Mouse (Mus musculus) lung, postnatal 25 days (tissue): ENCODE results near the gene Aqp1.

ENCODE experiments used
- DNase-seq: peaks from one replicate; pipeline ENCODE4 v3.0.0; 2022; ENCODE audit warnings: low spot score

Aqp1 gene

DNA sequence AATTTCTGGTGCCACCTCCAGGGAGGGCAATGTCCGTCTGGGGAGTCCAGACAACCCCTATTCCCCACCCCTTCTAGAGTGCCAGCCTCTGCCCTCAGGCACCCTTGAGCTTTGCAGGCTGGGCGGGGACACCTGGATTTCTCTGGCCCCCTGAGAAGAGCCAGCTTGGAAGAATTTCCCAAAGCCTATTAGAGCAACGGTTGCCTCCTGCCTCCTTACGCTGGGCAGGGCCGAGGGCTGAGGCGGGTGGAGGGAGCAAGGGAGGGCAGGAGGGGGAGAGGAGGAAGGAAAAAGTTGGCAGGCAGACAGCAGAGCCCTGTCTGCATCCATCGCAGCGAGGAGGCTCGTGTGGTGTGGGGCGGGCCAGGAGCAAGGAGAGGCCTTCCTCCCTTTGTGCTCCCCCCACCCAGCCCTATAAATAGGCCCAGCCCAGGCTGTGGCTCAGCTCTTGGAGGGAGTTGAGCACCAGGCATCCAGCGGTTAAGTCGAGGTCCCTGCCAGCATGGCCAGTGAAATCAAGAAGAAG is at the start of gene Aqp1:
Gene Aqp1 (plus strand): TSS at position 444 of the 526 bp plus-strand sequence.
- DNase-seq, result peak; percentile 86

DNA sequence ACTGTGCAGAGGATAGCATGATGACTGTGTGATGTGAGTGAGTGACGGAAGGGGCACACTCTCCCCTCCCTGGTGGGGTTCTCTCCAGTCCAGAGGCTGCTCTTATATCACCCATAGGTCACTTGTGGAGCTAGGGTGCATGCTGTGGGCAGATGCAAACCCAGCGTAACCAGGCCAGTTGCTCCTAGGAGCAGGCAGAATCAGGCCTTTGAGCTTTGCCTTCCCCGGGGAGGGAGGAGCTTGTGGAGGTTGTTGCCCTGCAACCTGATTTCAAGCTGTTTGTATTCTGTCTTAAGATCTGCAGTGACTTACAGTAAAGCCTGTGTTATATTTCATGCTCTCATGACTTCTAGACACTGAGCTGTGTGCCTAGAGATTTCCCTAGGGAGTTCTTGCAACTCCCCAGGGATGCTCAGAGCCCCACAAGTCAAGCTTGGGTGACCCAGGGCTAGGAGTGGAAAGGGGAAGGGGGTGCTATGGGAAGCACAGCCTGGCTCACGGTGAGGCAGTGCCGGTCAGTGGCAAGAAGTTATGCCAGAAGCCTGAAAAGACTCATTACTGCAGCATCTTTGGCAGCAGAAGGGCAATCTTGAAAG is 48.1 kb upstream of the Aqp1 start:
- no peak for DNase-seq

DNA sequence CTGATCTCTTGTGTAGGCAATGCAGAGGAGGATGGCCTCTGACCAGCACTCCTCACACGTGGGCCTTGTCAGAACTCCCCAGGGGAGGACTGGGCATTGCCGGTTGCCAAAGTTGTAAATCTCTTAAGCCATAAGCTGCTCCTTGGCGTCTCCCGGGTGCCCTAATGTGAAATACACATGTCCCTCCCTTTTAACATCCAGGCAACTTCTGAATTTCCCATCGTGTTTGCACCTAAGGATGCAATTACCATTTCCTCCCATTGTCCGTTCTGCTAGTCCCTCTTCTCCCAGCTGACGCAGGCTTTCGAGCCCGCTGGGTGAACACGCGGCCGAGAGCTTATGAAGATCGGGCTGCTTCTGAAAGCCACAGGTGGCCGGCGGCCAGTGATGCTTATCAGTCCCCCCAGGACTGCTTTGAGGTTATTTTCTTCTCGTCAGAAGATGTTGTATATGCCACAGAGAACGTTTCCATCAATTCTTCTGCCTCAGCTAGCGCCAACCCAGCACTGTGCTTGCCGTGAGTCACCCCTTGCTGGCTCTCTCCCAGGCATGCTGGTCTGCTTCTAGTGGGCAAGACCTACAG is 41.6 kb upstream of the Aqp1 start:
- peak; percentile 68 for DNase-seq

DNA sequence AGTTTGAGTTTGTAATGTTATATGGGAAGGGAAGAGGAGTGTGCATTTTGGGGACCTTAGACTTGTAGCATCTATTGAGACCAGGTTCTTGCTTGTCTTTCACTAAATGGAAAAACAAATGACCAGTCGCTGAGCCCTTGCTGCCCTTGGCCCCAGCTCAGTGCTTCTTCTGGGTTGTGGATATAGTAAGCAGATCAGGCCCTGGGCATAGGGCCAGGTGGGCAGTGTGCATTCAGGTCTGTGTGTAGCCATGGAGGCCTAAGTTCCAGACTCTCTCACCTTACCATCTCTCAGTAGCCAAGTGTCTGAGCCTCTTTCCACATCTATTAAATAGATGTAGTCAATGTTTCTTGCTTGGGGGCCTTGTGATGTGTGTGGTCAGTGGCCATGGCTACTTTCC is 40.9 kb upstream of the Aqp1 start:
- no peak for DNase-seq

DNA sequence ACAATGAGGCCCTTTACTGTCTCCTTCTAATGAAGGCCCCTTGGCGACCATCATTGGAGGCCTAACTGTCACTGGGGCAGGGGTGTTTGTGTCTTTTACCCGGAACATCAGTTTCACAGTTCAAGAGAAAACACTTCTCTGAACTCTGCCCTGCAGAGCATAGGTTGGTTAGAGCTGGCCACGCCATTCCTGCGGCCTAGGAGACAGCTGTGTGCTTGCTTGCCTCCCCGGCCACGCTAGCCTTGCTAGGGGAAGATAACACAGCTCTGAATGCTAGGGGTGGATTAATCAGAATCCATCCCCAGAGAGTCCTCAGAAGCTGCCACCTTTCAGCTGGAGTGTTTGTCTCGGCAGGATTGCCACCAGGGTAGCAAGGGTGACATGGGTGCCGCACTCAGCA is 36.8 kb upstream of the Aqp1 start:
- DNase-seq, result no peak

DNA sequence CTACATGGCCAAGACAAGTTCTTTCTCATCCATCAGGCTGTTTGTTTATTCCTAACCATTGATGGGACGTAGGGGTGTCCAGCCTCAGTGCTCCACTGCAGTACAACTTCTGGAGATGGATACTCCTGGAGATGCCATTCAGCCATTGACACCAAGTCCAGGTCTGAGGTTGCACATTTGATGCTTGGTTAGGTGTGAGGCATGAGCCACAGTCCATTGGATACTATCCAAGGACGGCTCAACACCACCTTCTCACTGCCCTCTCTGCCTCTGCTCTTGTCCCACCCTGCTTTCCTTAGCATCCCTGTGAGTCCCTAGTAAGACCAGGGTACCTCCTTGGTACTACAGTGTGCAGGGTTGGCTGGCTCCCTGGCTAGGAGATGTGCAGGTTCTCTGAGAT is 36.3 kb upstream of the Aqp1 start:
- no peak for DNase-seq

DNA sequence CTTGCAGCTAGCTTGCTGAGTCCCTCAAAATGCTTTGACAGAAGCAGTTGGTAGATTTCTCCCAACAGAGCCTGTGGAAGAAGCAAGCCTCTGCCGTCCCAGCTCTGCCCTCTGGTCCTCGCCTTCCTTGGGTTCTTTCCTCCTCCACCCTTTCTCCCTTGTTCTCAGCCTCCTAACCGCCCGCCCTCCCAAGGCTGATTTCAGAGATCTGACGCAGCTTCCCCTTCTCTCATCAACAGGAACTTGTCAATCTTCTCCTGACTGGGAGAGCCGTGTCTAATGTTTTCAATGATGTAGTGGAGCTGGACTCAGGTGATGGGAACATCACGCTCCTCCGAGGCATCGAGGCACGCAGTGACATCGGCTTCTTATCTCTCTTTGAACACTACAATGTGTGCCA is 35.5 kb upstream of the Aqp1 start:
- DNase-seq, result peak; percentile 60

DNA sequence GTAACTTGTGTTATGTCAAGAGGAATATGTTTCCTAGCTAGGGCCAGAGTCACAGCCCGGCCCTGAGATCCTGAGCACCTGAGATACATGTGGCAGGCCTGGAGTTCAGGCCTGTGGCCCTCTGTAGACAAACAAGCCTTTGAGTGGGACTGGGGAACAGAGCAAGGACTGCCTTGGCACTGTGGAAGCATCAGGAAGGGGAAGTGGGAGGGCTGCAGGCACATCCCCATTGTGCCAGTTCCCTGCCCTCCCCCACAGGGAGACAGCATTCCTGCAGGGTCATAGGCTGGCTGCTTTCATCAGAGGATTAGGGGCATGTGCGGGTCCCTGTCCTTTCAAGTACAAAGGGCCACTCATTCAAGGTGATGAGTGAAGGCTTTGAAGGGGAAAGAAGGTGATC is 26.1 kb upstream of the Aqp1 start:
- DNase-seq, result peak; percentile 72

DNA sequence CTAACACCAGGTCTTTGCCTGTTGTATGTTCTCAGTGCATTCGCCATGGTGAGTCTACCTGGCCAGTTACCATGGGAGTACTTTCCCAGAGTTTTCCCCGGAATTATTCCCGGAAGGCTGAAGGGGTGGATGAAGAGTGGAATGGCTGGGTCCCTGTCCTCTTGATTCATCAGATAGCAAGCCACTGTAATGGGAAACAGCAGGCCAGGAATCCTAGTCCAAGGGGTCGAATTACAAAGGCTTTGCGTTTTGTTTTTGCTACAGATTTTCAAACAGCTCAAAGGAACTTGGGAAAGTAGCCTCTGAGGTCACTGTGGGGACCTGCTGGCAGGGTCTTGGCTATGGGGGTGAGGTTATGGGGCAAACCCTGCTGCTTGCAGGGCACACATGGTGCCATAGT is 24.3 kb upstream of the Aqp1 start:
- DNase-seq, result no peak

DNA sequence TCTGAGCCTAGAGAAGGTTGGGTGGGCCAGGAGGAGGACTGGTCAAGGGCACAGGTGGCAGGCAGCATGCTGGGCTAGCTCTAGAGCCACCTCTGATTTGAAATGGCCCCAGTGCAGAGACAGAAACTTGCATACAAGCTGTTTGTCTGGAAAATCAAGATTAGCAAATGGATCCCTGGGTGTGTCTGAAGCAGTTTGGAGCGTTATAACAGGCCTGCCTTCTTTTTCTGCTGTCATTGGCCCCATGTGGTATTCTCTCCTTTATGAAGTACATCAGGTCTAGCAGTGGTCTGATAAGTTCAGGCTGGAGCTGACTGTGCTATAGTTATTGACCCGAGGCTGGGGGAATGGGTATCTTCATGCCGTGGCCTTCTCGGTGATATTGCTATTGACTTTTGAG is 22.3 kb upstream of the Aqp1 start:
- no peak for DNase-seq

DNA sequence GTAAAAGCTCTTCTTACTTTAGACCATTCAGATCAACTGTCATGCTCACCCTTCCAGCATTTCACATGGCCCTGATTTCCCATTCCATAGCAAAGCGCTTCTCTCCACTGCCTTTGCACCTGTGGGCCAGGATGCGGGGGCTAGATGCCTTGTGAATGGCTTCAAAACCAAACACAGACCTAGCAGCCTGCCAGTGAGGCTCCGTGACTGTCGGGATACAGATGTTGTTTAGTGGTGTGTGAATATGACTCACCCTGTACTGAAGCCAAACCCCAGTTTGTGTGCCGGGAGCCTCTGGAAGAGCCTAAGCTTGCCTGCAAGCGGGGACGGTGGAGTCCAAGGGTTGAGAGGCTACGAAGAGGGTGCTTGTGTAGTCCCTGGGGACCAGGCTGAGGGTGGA is 21.6 kb upstream of the Aqp1 start:
- no peak for DNase-seq

DNA sequence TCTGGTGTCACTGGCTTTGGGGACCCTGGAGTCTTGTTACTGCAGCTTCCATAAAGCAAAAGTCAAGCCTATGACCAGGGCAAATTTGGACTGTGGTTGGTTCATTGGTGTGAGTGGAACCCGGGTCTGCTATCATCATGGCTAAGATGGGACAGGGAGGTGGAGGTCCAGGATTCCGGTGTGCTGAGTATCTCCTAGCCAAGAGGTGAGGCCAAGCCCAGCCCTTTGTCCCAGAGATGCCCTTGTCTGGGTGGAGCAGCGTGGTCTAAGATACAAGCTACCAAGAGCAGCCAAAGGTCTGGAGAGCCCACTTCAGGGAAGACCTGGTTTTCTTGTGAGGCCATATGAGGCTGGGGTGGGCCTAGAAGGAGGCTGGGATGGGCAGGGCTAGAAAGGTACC is 17.6 kb upstream of the Aqp1 start:
- DNase-seq, result no peak

DNA sequence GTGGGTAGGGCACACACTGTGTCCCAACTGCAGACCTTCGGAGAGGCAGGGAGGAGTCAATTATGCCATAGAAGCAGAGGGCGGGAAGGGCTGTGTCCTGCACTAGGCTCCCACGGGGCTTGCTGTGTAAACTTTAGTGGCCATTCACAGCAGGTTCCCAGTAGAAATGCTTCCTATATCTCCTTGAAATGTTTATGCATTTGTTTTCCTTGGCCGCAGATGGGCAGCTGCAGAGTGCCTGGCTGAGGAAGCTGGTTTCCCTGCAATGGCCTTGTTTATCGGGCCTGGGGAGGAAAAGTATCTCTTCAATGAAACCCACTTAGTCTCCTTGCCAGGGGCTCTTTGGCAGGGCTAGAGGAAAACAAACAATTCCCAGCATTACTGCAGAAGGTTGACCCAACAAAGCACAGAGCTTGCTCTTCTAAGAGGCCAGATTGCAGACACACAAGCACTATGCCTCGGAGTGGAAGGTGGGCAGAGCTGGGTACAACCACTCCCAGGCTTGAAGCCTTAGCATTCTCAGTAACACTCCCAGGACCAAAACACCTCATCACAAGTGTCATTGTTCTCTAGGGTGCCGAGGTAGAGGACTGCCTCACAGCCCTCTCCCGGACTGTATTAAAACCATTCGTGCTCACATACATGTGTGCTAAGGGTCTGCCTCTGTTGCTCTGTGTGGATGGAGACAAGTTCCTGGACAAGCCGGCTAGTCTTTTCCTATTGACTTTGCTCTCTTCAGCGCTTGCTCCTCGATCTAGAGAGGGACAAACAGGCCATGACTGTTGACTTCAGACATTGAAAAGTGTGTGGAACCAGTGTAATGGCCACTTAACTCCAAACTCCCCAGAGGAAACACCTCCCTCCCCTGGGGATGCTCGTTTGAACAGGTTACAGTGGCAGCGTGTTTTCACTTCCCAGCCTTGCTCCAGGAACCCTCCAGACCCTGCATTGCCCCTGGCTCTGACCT is 16.4 kb upstream of the Aqp1 start:
- DNase-seq, result peak; percentile 78

DNA sequence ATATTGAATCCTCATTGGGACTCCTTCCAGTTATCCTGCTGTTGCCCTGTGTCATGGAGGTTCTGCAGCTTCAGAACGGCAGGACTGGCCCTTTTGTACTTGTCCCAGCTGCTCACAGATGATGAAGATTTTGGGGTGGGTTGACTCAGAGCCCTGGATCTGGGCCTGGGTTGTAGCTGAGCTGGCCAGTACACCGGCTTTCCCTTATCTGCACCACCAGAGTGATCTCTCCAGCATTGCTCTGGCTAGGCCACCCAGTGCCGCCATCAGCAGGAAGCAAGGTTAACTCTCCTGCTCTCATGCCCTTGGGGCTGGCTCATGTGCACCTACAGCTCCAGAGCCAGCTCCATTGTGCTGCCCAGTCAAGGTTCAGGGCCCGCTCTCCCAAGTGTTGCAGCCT is 15.3 kb upstream of the Aqp1 start:
- no peak for DNase-seq

DNA sequence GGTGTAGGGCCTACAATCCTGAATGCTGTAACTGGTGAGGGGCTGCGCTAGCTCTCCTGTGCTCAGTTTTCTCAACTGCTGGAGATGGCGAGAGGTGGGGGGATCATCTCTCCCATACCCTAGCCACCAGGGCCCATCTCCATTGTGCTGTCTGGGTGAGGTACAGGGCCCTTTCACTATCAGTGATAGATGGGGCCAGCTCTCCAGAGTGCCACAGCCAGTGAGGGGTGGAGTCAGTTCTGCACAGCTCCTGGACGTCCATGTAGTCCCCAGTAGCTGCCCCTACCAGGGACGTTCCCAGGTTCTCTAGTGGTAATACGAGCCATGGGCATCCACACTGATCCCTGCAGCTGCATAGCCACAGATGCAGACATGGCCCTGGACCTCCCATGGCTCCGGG is 14.7 kb upstream of the Aqp1 start:
- DNase-seq, result no peak

DNA sequence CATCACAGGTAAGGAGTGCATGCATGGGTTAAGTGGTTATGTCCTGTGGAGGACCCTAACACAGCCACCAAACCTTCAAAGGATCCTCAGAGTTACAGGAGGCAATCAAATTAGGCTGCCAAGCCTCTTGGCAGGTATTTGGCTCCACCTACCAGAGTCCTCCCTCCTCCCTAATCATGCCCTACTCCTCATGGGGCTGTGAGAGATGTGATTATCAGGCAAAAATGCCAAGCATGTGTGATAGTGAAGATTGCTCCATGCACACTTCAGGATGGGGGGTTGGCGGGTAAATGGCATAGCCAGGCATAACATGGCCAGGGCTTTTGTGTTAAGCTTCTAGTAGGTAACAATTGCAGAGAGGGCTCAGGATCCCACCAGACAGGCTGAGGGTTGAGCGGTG is 13.3 kb upstream of the Aqp1 start:
- no peak for DNase-seq

DNA sequence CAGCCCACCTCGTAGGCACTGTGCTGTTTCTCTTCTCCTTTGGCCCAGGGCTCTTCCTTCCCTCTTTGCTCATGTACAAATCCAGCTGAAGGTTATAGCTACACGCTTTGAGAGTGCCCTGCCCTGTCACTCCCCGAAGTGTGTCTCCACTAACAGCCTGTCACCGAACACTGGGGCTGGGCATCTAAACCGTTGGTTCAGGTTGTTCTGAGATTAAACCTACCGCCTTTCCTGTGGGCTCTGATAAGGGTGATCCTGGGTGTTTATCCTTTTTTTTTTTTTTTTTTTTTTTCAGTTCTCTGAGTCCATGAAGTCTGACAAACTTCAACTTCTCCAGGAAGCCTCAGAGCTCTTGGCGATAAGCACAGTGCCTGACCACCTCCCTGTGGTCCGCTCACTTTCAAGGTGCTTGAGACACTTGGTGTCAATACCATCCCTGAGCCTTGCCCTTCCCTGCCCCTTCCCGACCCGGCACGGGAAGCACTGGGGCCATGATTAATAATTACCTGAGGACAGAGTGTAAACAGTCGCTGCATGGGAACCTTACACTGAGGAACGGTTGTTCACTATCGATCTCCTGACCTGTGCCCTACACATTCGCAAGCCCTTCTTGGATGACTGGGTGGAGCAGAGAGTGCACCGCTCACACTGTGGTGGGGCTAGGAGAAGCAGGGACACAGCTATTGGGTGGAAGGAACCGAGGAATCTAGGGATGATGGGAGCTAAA is 12.2 kb upstream of the Aqp1 start:
- DNase-seq, result no peak

DNA sequence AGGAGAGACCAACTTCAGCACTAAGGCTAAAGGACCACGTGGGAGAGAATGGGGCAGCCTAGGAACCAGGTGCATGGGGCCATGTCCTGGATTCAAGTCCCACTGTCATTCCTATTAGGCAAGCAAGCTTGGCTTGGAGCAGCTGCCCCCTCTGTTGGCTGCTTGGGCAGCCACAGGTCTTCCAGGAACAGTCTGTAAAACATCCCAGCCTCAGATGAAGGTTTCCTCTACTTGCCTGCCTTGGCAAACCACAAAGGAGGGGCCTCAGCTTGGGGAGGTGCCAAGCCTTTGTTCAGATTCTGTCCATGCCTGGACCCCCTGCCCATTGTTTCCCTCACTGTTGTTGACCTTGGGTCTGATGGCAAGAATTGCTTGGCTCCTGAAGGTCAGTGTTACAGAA is 11.4 kb upstream of the Aqp1 start:
- no peak for DNase-seq

DNA sequence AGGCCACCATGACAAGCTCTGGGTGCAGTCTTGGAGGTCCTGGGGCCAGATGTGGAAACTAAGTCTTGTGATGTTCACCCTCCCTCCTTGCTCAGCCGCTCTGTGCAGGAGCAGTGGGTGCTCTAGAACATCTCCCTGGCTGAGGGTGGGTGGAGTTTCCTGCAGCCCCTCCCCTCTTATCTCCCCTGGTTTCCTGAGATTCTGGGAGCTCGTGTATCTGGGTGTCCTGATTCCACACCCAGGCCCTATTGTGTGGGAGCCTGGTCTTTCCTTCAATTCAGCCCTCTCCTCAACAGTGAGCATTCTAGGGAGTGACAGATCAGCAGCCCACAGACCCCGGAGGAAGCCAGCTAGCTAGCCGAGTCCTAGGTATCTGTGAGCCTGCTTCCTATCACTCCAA is 9.9 kb upstream of the Aqp1 start:
- DNase-seq, result peak; percentile 83

DNA sequence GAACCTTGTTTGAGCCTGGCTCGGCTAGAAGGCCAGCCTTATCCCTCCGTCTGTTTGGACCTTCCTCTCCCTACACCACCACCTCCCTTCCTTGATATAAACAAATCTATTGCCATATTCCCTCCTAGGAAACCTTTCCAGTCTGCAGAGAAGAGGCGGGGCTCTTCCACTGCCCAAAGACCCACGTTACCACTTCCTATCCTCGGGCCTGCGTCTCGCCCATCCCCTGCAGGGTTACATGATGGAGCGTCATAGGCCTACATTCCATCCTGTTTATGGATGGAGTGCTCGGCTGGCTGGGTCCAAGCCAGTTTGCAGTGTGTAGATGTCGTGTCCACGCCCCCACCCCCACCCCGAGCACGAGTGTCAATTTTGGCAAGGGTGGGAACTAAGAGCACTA is 8.9 kb upstream of the Aqp1 start:
- peak; percentile 87 for DNase-seq

DNA sequence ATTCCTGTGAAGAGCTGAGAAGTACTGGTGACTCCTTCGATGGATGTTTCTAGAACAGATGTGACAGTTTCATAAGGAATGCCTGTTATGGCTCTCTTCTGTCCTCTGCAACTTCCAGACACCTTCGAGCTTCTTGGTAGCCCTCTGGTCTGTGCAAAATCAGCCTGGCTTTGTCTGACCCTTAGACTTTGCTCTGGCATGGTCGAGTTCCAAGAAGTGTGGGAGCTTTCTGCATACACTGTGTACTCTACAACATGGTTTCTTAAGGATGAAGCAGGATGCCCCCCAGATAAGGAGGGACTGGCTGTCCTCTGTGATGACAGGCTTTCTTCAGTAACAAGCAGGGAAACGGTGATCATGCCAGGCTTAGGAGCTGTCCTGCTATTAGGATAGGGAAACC is 8.1 kb upstream of the Aqp1 start:
- no peak for DNase-seq

DNA sequence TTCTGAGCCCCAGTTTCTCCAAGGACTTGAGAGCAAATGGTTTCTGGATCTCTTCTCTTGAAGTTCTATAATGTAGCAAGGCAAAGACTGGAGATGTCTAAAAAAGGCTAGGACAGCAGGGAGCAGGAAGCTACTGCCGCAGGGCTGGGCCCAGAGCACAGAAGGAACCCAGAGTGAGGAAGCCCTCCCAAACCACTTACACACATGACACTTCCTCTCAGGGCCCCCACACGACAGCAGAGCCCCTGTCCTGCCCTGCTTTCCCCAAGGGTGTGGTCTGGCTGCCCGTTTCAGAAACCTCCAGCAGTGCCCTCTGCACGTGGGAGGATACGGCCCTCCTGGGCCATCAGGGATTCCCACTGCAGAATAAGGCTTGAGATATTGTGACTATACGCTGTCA is 4.9 kb upstream of the Aqp1 start:
- peak; percentile 57 for DNase-seq
